Mouse (Mus musculus): ENCODE measurements around the gene Zscan4d. TPM values are rescaled to one million over a fixed set of nuclear protein-coding genes. Genes with fewer than 3 reads are reported as not detected.
"Not testable (repeated sequence)": the region's sequence is repeated elsewhere in the genome, so short reads cannot be mapped to it uniquely, and the experiment has no call there.

Gene Zscan4d
- polyA plus RNA-seq (2015; fragmentation: Nextera tagmentation; extraction: Ambion mirVana) = not detected in 2 replicates

GRCm38 (mm10) chr7:11166059-11166458 is at the start of gene Zscan4d:
Gene Zscan4d (minus strand): TSS chr7:11166159.
- not testable (repeated sequence) for H3K4me2 ChIP-seq (replicated peaks); ATAC-seq
- WGBS = 92% methylated on average over 4 of the region's 4 CpGs

GRCm38 (mm10) chr7:11158036-11158435 is 7.9 kb downstream of the Zscan4d start:
- not testable (repeated sequence) for ATAC-seq; H3K27me3 ChIP-seq (replicated peaks); H3K4me3 ChIP-seq (replicated peaks); H3K27ac ChIP-seq; H3K9me3 ChIP-seq; H3K4me1 ChIP-seq (replicated peaks); H3K36me3 ChIP-seq; H3K9ac ChIP-seq; H3K4me2 ChIP-seq (replicated peaks)
- 26% methylated on average over 6 of the region's 6 CpGs for WGBS

More at GRCm38 (mm10) chr7:11166059-11166458, at the start of gene Zscan4d:
- not testable (repeated sequence) for H3K9ac ChIP-seq; H3K36me3 ChIP-seq; H3K27ac ChIP-seq; H3K9me3 ChIP-seq; H3K27me3 ChIP-seq (replicated peaks); H3K4me1 ChIP-seq (replicated peaks); H3K4me3 ChIP-seq (replicated peaks)

Other genes starting within 250 kb of the Zscan4d start
- not detected in 2 replicates for gene Zscan4c, start 160.4 kb downstream of the Zscan4d start, polyA plus RNA-seq (2015; fragmentation: Nextera tagmentation; extraction: Ambion mirVana)
- gene Zscan4-ps1, start 96.5 kb downstream of the Zscan4d start, polyA plus RNA-seq (2015; fragmentation: Nextera tagmentation; extraction: Ambion mirVana) = not detected in 2 replicates
- gene Zscan4e, start 144.5 kb upstream of the Zscan4d start, polyA plus RNA-seq (2015; fragmentation: Nextera tagmentation; extraction: Ambion mirVana) = not detected in 2 replicates
- not detected in 2 replicates for gene Zscan4f, start 231.8 kb upstream of the Zscan4d start, polyA plus RNA-seq (2015; fragmentation: Nextera tagmentation; extraction: Ambion mirVana)

Data from intestine, embryonic 15.5 days (tissue).